Mouse (Mus musculus): ENCODE measurements around the gene Phf24. TPM values are rescaled to one million over a fixed set of nuclear protein-coding genes. Genes with fewer than 3 reads are reported as not detected.

The Phf24 gene
- not detected for total RNA-seq (2023)

DNA sequence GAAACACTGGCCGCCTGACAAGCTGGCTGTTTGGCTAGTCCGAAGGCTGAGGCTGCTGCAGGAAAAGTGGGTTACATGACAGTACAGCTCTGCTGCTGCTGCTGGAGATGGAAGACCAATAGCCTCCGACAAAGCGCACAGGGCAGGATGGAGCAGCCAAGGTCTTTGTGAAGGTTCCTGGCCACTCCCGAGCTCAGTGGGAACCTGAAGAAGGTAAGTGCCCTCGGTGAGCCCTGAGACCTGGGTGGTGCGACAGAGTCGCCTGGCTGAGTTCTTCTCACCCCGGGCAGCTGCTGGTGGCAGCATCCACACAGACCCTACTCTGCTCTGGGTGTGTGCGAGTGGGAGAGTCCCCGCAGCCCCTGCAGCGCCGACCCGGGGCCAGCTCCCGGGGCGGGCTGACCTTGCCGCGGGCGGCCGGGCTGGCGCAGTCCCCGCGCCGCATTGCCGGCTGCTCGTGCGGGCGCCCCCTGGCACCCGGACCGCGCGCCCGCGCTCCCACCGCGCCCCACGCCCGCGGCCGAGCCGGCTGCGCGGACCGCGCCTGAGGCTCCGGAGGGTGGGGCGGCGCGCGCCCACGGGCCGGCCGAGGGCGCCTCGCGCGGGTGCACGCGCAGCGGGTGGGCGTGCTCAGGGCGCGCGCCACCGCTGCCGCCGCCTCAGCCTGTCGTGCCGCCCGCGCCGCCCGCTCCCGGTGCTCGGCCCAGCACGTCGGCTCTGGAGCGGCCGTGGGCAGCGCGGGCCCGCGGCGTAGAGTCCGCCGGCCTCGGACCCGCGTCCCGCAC is at the start of gene Phf24:
Gene Phf24, plus strand, starts transcription at position 44 of the 785 bp plus-strand sequence.

DNA sequence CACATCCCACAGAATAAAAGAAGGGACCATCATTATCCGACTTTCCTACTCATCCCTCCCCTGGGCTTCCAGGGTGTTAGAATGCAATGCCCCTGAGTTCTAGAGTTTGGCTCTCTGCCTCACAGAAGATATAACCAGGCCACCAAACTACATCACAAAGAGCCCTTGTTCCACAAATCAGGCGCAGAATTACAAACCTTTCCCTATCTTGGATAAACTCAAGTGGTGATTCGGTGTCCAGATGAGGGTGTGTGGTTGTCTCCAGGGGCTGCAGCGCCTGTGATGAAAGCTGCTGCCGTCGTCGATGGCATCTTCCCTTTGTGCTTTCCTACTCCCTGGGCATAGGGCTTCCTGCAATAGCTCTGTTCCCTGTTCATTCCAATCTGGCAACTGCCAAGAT is 42.3 kb upstream of the Phf24 start, which contains the start of gene Fam205c:
Gene Fam205c, minus strand, starts transcription at position 101 of the 400 bp plus-strand sequence.

DNA sequence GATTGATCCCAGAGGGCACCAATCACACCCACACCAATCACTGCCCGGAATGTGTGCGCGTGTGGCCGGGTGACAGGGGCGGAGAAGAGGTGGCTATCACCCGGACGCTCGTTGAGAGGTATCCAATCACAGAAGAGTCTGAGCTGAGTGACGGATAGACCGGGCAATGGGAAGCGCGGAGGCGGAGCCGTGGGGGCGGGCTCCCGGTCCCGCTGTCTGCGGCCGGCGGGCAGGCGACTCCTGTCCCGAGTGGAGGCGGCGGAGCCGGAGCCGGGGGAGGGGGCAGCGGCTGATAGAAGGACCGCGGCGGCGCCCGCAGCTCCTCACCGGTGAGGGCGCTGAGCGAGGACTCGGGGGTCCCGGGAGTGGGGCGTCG is 33.2 kb downstream of the Phf24 start, which contains the start of gene Dnajb5:
Gene Dnajb5, plus strand, starts transcription at position 139 of the 376 bp plus-strand sequence.

DNA sequence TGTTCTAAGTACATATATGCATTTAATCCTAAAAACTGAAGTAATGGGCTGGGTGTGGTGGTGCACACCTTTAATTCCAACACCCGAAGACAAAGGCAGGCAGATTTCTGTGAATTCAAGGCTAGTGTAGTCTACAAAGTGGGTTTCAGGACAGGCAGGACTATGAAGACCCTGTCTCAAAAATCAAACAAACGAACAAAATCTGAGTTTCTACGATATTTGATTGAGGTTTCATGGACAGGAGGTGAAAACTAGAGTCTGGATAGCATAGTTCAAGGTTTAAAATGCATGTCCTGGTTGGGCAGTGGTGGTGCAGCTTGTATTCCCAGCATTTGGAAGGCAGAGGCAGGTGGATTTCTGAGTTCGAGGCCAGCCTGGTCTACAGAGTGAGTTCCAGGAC is 52.8 kb downstream of the Phf24 start, which contains the start of gene 1700022I11Rik:
Gene 1700022I11Rik, plus strand, starts transcription at position 301 of the 400 bp plus-strand sequence.

Other genes starting within 250 kb of the Phf24 start
- gene 4930578G10Rik, start 181.1 kb upstream of the Phf24 start, total RNA-seq (2023): not detected
- not detected for gene Ccl19, start 160.1 kb upstream of the Phf24 start, total RNA-seq (2023)
- gene Ccl21a, start 142.7 kb upstream of the Phf24 start, total RNA-seq (2023): not detected
- not detected for gene Fam205a1, start 62.8 kb upstream of the Phf24 start, total RNA-seq (2023)
- gene Gm12394, start 59.9 kb upstream of the Phf24 start, total RNA-seq (2023): not detected
- gene Fam205c, start 42.4 kb upstream of the Phf24 start, total RNA-seq (2023): not detected
- gene Dnajb5, start 33.2 kb downstream of the Phf24 start, total RNA-seq (2023): 23.1 TPM
- not detected for gene 1700022I11Rik, start 52.9 kb downstream of the Phf24 start, total RNA-seq (2023)
- 105 TPM for gene Vcp, start 83.8 kb downstream of the Phf24 start, total RNA-seq (2023)
- 22.3 TPM for gene Fancg, start 93.8 kb downstream of the Phf24 start, total RNA-seq (2023)
- gene Pigo, start 109.2 kb downstream of the Phf24 start, total RNA-seq (2023): 46.0 TPM
- 67.9 TPM for gene Stoml2, start 115.0 kb downstream of the Phf24 start, total RNA-seq (2023)
- 8.6 TPM for gene Fam214b, start 129.6 kb downstream of the Phf24 start, total RNA-seq (2023)
- 0.80 TPM for gene Unc13b, start 142.3 kb downstream of the Phf24 start, total RNA-seq (2023)

Measured in CD4-positive naive resting alpha-beta T cell, adult 57 days (primary cell).